Mouse (Mus musculus) intestine, postnatal 0 days (tissue): ENCODE measurements around the gene Trappc4. TPM values are rescaled to one million over a fixed set of nuclear protein-coding genes. Genes with fewer than 3 reads are reported as not detected.
"Not testable (repeated sequence)": the region's sequence is repeated elsewhere in the genome, so short reads cannot be mapped to it uniquely, and the experiment has no call there.

ENCODE experiments used
- ATAC-seq: fragments of 200-750 bp; cut with Nextera tagmentation; 2 replicates; pipeline ENCODE4 v1.8.0; 2017; ENCODE audit warnings: mild to moderate bottlenecking, moderate TSS enrichment, moderate library complexity
- H3K27ac ChIP-seq: fragments of 300-500 bp; sonication (generic); 2 replicates; pipeline ENCODE4 v1.5.1; 2014; ENCODE audit warnings: mild to moderate bottlenecking, low read depth, low read length, moderate library complexity
- H3K27me3 ChIP-seq: fragments of 300-500 bp; sonication (generic); replicated peaks from 2 replicates; pipeline ENCODE4 v1.6.1; 2014; ENCODE audit warnings: low read length, mixed read lengths; ENCODE audit not compliant: control insufficient read depth, insufficient read depth
- H3K36me3 ChIP-seq: fragments of 300-500 bp; sonication (generic); 2 replicates; pipeline ENCODE4 v1.6.1; 2014; ENCODE audit warnings: mild to moderate bottlenecking, moderate library complexity; ENCODE audit not compliant: control insufficient read depth, insufficient read depth
- H3K4me1 ChIP-seq: fragments of 300-500 bp; sonication (generic); replicated peaks from 2 replicates; pipeline ENCODE4 v1.6.1; 2014; ENCODE audit warnings: antibody characterized with exemption, low read length, mixed read lengths; ENCODE audit not compliant: control insufficient read depth, insufficient read depth
- H3K4me2 ChIP-seq: fragments of 300-500 bp; sonication (generic); replicated peaks from 2 replicates; pipeline ENCODE4 v1.6.1; 2014; ENCODE audit warnings: low read depth, mild to moderate bottlenecking, moderate library complexity
- H3K4me3 ChIP-seq: fragments of 300-500 bp; sonication (generic); 2 replicates; pipeline ENCODE4 v1.5.1; 2014; ENCODE audit warnings: low read depth, low read length
- H3K9ac ChIP-seq: fragments of 300-500 bp; sonication (generic); 2 replicates; pipeline ENCODE4 v1.6.1; 2014; ENCODE audit warnings: mild to moderate bottlenecking, low read depth, low read length
- H3K9me3 ChIP-seq: fragments of 300-500 bp; sonication (generic); 2 replicates; pipeline ENCODE4 v1.6.1; 2016; ENCODE audit warnings: mixed run types; ENCODE audit not compliant: control insufficient read depth
- CTCF ChIP-seq: sonication (generic); IDR thresholded peaks from 2 replicates; pipeline ENCODE4 v1.5.1; 2016; ENCODE audit warnings: low read depth, mild to moderate bottlenecking, control low read depth, antibody characterized with exemption, moderate library complexity
- WGBS: fragments of 180-500 bp; shearing (Covaris S2); extraction: QIAGEN DNeasy Blood & Tissue Kit; methylation state at CpG from one replicate; pipeline ENCODE4 v1.1.7; 2014; 5-methylcytosine and 5-hydroxymethylcytosine counted together
- polyA plus RNA-seq: library from polyadenylated mRNA; unstranded; fragments of >200 nt; fragmentation: Nextera tagmentation; extraction: Ambion mirVana; gene quantifications from 2 replicates; pipeline ENCODE4 v1.2.1, GENCODE M21; 2015

The Trappc4 gene
- polyA plus RNA-seq, 1 experiment from 2014 or later = 138 TPM

GRCm38 (mm10) chr9:44379862-44380261, 27.5 kb downstream of the Trappc4 start:
- no peaks in the 10 kb centered on the region for H3K9me3 ChIP-seq
- no peaks in the 10 kb centered on the region for H3K27me3 ChIP-seq
- WGBS = 3% methylated on average over 15 of the region's 15 CpGs
- peak overlapping the region; percentile 85 for H3K9ac ChIP-seq
- H3K27ac ChIP-seq = peak overlapping the region; percentile 60; the same call in 1 of the 2 replicates
- H3K36me3 ChIP-seq = peaks cover 38% of the 10 kb centered on the region
- no peak for TF ChIP-seq CTCF
- H3K4me1 ChIP-seq = peaks cover 6% of the 10 kb centered on the region; the same call in 1 of the 2 replicates
- 0 out of 2 replicates have a peak, but pooled peaks have one; percentile 1 for ATAC-seq
- H3K4me3 ChIP-seq = peak overlapping the region; percentile 74
- H3K4me2 ChIP-seq = peak overlapping the region; percentile 92

- peak within 1 kb of the TSS; percentile 92 for H3K4me2 ChIP-seq
- H3K4me1 ChIP-seq = peaks cover 6% of the 10 kb centered on the region; the same call in 1 of the 2 replicates
- under 1% methylated on average over 83 of the region's 83 CpGs for WGBS
- peak within 1 kb of the TSS; percentile 85 for H3K9ac ChIP-seq
- H3K4me3 ChIP-seq = peak within 1 kb of the TSS; percentile 74
- peak; percentile 74 for TF ChIP-seq CTCF
- no peaks in the 10 kb centered on the region for H3K27me3 ChIP-seq
- ATAC-seq = peak; percentile 97
- H3K27ac ChIP-seq = peak within 1 kb of the TSS; percentile 67
- H3K9me3 ChIP-seq = no peaks in the 10 kb centered on the region
- H3K36me3 ChIP-seq = peaks cover 32% of the 10 kb centered on the region
Measured at GRCm38 (mm10) chr9:44379054-44379834, 28.2 kb downstream of the Trappc4 start, which contains the start of gene Hyou1. Gene Hyou1 (plus strand): TSS chr9:44379490.

- Histone ChIP-seq H3K36me3 (peaks cover 22% of the 10 kb centered on the region), H3K27ac (peak overlapping the region; percentile 67), H3K27me3 (no peaks in the 10 kb centered on the region), H3K9ac (peak overlapping the region; percentile 40), H3K4me1 (peaks cover 6% of the 10 kb centered on the region; the same call in 1 of the 2 replicates), H3K9me3 (no peaks in the 10 kb centered on the region), H3K4me3 (peak overlapping the region; percentile 74), H3K4me2 (peak overlapping the region; percentile 92)
- no peak for TF ChIP-seq CTCF
- ATAC-seq = no peak
- 74% methylated on average over 5 of the region's 5 CpGs for WGBS
Measured at GRCm38 (mm10) chr9:44378153-44378730, 29.2 kb downstream of the Trappc4 start.

- not testable (repeated sequence) for ATAC-seq, H3K4me2 ChIP-seq, H3K27me3 ChIP-seq, H3K9ac ChIP-seq, H3K4me3 ChIP-seq, H3K4me1 ChIP-seq, H3K27ac ChIP-seq, H3K9me3 ChIP-seq
- 82% methylated on average over 2 of the region's 2 CpGs for WGBS
- H3K36me3 ChIP-seq = peaks cover 13% of the 10 kb centered on the region
Measured at GRCm38 (mm10) chr9:44377335-44377734, 30.1 kb downstream of the Trappc4 start.

- Histone ChIP-seq H3K9ac (no peak overlapping the region), H3K4me1 (peaks cover 6% of the 10 kb centered on the region; the same call in 1 of the 2 replicates), H3K27ac (no peak overlapping the region), H3K9me3 (no peaks in the 10 kb centered on the region), H3K27me3 (no peaks in the 10 kb centered on the region), H3K4me2 (no peak overlapping the region), H3K4me3 (no peak overlapping the region), H3K36me3 (peaks cover under 1% of the 10 kb centered on the region; the same call in 1 of the 2 replicates)
- ATAC-seq = no peak
- 83% methylated on average over 6 of the region's 6 CpGs for whole genome bisulfite sequencing
- no peak for TF ChIP-seq CTCF
Measured at GRCm38 (mm10) chr9:44376141-44376540, 31.3 kb downstream of the Trappc4 start.

GRCm38 (mm10) chr9:44373386-44373785, 34.0 kb downstream of the Trappc4 start:
- TF ChIP-seq CTCF = no peak
- H3K4me3 ChIP-seq = no peak overlapping the region
- no peaks in the 10 kb centered on the region for H3K9me3 ChIP-seq
- H3K27me3 ChIP-seq = no peaks in the 10 kb centered on the region
- no peak overlapping the region for H3K4me2 ChIP-seq
- no peaks in the 10 kb centered on the region for H3K36me3 ChIP-seq
- H3K4me1 ChIP-seq = no peaks in the 10 kb centered on the region
- ATAC-seq = peak; percentile 10; the same call in 1 of the 2 replicates
- no peak overlapping the region for H3K9ac ChIP-seq
- no peak overlapping the region for H3K27ac ChIP-seq
